Mouse (Mus musculus) kidney, postnatal 0 days (tissue): ENCODE results near the gene Ssx2ip. TPM values are rescaled to one million over a fixed set of nuclear protein-coding genes. Genes with fewer than 3 reads are reported as not detected.
A peak's percentile ranks its signal among the peaks of the same experiment; 100 is the strongest.

ENCODE experiments used
- ATAC-seq: fragments of 200-750 bp; cut with Nextera tagmentation; replicated peaks from 2 replicates; pipeline ENCODE4 v1.8.0; 2017; ENCODE audit warnings: low read depth, moderate number of reproducible peaks, moderate TSS enrichment, moderate library complexity; ENCODE audit not compliant: low FRiP score
- DNase-seq: peaks from one replicate; pipeline ENCODE4 v3.0.0-alpha.2; 2016; ENCODE audit warnings: low spot score
- H3K27ac ChIP-seq: fragments of 300-500 bp; sonication (generic); 2 replicates; pipeline ENCODE4 v1.5.1; 2014; ENCODE audit warnings: mild to moderate bottlenecking
- H3K27me3 ChIP-seq: fragments of 300-500 bp; sonication (generic); 2 replicates; pipeline ENCODE4 v1.6.1; 2014; ENCODE audit warnings: low read length, mixed read lengths; ENCODE audit not compliant: insufficient read depth
- H3K36me3 ChIP-seq: fragments of 300-500 bp; sonication (generic); 2 replicates; pipeline ENCODE4 v1.6.1; 2014; ENCODE audit warnings: low read length, mixed read lengths; ENCODE audit not compliant: insufficient read depth
- H3K4me1 ChIP-seq: fragments of 300-500 bp; sonication (generic); replicated peaks from 2 replicates; pipeline ENCODE4 v1.6.1; 2014; ENCODE audit warnings: antibody characterized with exemption, low read length, mixed read lengths; ENCODE audit not compliant: insufficient read depth
- H3K4me2 ChIP-seq: fragments of 300-500 bp; sonication (generic); 2 replicates; pipeline ENCODE4 v1.6.1; 2014; ENCODE audit warnings: mild to moderate bottlenecking, low read length, moderate library complexity, mixed read lengths
- H3K4me3 ChIP-seq: fragments of 300-500 bp; sonication (generic); replicated peaks from 2 replicates; pipeline ENCODE4 v1.5.1; 2014; ENCODE audit warnings: low read depth, low read length
- H3K9ac ChIP-seq: fragments of 300-500 bp; sonication (generic); 2 replicates; pipeline ENCODE4 v1.6.1; 2014; ENCODE audit warnings: low read depth, low read length
- H3K9me3 ChIP-seq: fragments of 300-500 bp; sonication (generic); replicated peaks from 2 replicates; pipeline ENCODE4 v1.6.1; 2016; ENCODE audit warnings: low read length, inconsistent platforms, mixed read lengths
- CTCF ChIP-seq: IDR thresholded peaks from 2 replicates; pipeline ENCODE4 v1.5.1; 2016; ENCODE audit warnings: antibody characterized with exemption, low read depth, mild to moderate bottlenecking, moderate library complexity
- WGBS: fragments of 180-500 bp; shearing (Covaris S2); extraction: QIAGEN DNeasy Blood & Tissue Kit; methylation state at CpG from one replicate; pipeline ENCODE4 v1.1.7; 2014; 5-methylcytosine and 5-hydroxymethylcytosine counted together
- microRNA-seq: library from miRNA; unstranded; fragments of <30 nt; microRNA quantifications from one replicate; pipeline ENCODE4, GENCODE M21; 2016
- polyA plus RNA-seq: library from polyadenylated mRNA; unstranded; fragments of >200 nt; fragmentation: Nextera tagmentation; extraction: Ambion mirVana; gene quantifications from 2 replicates; pipeline ENCODE4 v1.2.1, GENCODE M21; 2015

Gene Ssx2ip
- polyA plus RNA-seq, 1 experiment from 2014 or later = 20.0 TPM

GRCm38 (mm10) chr3:146486464-146486863 lies 82.0 kb downstream of the Ssx2ip start:
- Histone ChIP-seq H3K27me3 (no peaks in the 10 kb centered on the region), H3K4me3 (no peak overlapping the region), H3K36me3 (no peaks in the 10 kb centered on the region), H3K4me1 (no peaks in the 10 kb centered on the region), H3K9ac (no peak overlapping the region), H3K27ac (no peak overlapping the region), H3K9me3 (no peaks in the 10 kb centered on the region), H3K4me2 (no peak overlapping the region)
- 86% methylated on average over 4 of the region's 4 CpGs for WGBS
- DNase-seq = no peak
- no peak for ATAC-seq
- TF ChIP-seq CTCF = peak; percentile 21; the same call in 1 of the 2 replicates

Small RNAs within 50 kb of the gene (microRNA-seq; reads per million reads assigned to microRNA genes)
- not detected for gene Gm22901

Other genes starting within 250 kb of the Ssx2ip start
- gene Lpar3, start 183.7 kb upstream of the Ssx2ip start, polyA plus RNA-seq = 2.6 and 3.7 TPM in 2 replicates
- gene Ctbs, start 45.2 kb downstream of the Ssx2ip start, polyA plus RNA-seq = 17.8 and 19.0 TPM in 2 replicates
- 4.5 and 5.0 TPM in 2 replicates for gene Spata1, start 95.1 kb downstream of the Ssx2ip start, polyA plus RNA-seq
- gene Gng5, start 95.2 kb downstream of the Ssx2ip start, polyA plus RNA-seq = 1,152 and 1,249 TPM in 2 replicates
- 58.1 and 59.7 TPM in 2 replicates for gene Rpf1, start 116.8 kb downstream of the Ssx2ip start, polyA plus RNA-seq
- 0.08 and 0.11 TPM in 2 replicates for gene Uox, start 165.8 kb downstream of the Ssx2ip start, polyA plus RNA-seq
- not detected in 2 replicates for gene Dnase2b, start 211.0 kb downstream of the Ssx2ip start, polyA plus RNA-seq
- not detected in 2 replicates for gene 4930503B20Rik, start 246.7 kb downstream of the Ssx2ip start, polyA plus RNA-seq